Mouse (Mus musculus) layer of hippocampus, adult 11-12 months (tissue): ENCODE measurements at regions not wholly inside any gene's neighbourhood (a gene's known extent, or its start where the extent isn't known, plus 50 kb on each side); places are given as distances from the start of the nearest gene placed in this dataset.
A peak's percentile ranks its signal among the peaks of the same experiment; 100 is the strongest.

Experiments
- DNase-seq: peaks from one replicate; pipeline ENCODE4 v3.0.0; 2022; ENCODE audit warnings: low spot score

DNA sequence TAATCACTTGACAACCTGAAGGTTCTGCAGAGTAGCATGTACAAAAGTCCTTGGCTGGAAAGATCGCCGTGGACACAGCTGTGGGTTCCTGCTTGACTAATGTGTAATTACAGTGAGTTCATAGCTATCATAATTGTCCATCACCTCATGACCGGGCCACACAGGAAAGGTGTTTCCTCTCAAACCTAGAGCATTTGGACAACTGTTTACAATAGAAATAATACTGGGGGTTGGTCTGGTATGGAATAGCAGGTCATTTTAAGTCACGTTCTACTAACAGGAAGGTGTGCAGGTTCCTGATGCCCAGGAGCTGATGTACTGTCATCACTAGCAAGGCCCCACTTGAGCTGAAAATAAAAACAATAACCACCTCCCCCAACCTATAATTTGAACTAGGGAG, 283.1 kb upstream of the Gm26657 start:
- no peak for DNase-seq

- DNase-seq: no peak
Measured at GRCm38 (mm10) chr4:56421575-56421974, 318.3 kb upstream of the Gm26657 start.

DNA sequence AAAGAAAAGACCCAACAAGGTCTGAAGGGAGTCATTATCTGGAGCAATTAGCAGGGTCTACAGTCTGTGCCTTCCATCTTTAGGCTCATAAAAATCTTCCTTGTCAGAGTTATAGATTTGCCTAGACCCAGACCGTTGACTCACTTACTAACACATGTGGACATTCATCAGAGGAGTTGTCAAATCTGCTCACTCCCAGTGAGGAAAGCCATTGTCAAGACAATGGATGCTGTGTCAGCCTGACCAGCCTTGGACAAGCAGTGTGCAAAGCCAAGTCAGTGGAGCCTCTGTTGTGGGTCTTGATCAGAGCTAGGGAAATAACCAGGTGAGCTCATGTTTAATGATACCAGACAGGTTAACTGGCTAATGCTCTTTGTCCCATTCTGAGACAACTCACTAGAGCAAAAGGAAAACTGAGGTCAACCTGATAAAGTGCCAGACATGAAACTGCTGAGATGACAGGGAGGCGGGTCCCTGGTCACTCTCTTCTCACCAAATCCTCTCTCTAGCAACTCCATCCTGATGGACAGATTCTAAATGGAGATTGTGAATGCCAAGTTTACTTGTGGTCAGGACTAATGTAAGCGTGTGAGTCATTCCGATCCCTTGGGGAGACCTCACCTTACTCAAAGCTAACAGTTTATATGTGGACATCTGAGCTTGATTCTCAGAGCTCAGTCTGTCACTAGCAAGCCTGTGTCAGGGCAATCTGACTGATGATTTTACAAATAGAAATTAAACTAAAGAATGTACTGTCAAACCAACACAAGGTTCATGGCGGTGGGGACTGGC, 320.6 kb upstream of the Gm26657 start:
- no peak for DNase-seq

DNA sequence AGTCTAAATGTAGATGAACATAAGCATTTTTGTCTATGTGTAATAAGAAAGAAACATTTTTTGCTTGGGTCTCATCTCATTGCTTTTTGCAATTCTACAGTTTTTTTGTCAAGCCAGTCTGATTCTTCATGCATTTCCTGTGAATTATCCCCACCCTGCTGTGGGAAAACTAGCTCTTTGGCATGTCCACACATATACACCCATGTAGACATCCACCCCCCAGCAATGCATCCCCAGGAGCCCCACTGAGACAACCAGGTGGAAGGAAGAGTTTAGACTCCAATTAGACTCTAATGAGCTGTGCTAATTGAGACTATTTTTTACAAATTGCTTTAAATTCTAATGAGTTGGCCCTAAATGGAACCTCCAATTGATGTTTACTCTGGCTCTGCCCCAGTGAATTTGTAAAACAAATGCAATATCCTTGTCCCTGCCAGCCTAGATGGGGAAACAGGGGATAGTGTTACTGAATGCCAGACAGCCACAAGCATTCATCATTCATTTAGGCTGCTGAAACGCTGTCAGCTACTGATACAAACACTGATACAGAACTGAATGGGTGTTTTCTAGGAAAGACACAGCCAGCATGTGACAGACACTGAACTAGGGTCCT, 328.7 kb upstream of the Gm26657 start:
- DNase-seq: peak; percentile 2

DNA sequence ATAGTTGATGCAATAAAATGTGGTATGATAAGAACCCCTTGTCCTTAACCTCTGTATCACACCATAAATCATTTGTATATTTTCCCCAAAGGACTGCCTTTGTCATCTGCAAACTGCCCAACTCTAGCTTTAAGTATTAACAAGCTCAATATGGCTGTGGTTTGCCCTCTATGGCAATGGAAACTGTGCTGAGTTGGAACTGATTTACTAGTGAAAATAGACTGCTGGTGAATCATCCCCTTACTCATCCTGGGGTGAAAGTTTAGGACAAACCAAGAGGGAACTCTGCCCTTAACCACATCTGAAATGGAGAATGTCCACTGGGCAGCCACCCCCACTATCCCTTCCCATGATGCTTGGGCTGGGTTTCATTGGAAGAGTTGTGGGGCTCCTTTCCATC, 346.1 kb upstream of the Gm26657 start:
- DNase-seq: no peak

DNA sequence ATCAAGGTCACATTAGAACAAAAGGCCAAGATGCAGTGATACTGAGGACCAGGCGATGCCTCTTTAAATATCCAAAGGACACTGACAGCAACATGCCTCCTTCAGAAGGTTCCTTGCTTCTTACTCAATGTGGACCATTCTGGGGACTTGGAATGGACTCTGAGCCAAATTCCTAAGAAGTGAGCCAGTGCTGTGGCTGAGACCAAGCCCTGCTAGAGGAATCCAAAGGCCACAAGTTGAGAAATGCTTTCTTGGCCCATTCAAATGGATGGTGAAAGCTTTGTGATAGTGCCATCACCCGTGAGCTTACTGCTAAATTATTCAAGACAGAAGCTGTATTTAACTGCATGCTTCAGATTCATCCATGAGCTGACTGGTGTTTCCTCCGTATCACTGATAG, 352.8 kb upstream of the Gm26657 start:
- no peak for DNase-seq

GRCm38 (mm10) chr4:56375745-56376144, 364.1 kb upstream of the Gm26657 start:
- peak; percentile 16 for DNase-seq

DNA sequence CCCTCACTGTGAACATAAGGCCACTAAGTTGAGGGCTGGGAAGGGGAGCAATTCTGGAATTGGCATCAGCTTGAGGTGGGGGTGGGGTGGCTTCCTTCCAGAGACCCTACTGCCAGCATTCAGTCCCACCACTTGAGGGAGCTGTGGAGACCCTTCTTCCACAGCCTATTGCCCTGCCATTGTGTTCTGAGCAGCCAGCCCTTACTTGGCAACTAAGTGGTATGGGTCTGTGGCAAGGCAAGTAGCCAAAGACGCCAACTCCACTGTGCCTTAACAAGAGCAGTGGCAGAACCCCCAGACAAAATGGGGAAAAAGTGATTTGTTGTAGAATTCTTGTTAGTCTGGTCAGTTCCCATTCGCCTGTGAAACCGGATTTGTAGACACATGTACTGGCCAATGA, 365.4 kb upstream of the Gm26657 start:
- no peak for DNase-seq

DNA sequence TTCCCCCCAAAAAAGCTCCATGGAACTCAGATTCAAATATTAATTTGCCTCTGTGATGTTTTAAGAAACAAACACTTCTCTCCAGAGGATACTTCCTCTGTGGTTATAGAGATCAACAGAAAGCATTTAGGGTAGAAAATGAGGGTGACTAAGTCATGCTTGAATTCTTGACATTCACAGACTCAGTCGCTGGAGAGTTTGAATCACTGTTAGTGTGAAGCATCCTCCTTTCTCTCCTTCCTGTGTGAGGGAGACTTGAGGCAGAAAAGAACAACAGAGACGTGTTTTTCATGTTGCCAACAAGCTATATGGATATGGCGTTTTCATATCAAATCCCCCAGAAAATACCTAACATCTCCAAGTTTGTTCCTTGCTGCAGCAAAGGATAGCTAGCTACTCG, 366.1 kb upstream of the Gm26657 start:
- no peak for DNase-seq

DNA sequence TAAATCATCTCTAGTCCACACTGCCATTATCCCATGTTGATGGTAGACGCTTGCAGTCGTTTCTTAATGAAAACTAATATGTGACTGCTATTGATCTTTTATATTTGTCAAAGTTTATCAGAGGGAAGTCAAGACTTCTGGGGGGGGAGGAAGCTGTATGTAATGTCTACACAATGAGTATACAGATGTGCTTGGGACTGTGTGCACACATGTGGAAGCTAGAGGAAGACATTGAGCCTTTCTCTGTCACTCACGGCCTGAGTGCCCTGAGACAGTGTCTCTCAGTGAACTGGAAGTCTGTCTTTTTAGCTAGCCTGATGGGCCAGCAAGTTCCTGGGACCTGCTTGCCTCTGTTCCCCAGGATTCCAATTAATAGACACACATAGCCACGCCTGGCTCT, 366.7 kb upstream of the Gm26657 start:
- no peak for DNase-seq

DNA sequence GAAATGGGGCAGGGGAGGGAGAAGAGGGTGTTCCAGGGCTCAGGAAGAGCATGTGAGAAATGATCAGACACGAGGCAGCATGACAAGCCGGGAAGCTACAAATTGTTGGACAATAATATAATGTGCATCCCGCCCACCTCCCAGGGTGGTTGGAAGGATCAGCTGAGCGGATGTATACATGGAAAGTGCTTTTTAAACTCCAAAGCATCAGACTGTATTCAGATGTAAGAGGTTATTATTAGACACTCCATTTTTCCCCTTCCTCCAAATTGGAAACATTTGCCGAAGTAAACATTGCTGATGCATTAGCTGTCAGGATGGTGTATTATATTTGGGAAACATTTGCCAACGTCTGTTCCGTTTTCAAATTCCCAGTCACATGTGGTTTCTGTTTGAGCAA, 367.2 kb upstream of the Gm26657 start:
- DNase-seq: no peak

DNA sequence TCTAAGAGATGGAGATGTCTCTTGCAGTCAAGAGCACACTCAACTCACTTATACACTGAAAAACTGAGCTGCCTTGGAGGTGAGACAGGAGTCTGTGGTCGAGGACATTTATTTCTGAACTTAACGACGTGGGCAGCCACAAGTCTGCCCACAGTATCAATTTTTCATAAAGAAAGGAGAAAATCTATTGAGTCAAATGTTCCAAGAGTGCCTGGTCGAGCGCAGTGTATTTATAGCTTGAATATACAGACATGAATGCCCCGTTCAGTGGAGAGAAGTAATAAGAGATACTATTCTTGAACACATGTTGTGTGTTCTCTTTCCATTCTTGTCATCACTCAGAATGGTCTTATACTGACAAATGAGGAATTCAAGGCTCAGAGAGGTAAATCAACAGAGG, 375.3 kb upstream of the Gm26657 start:
- DNase-seq: no peak

GRCm38 (mm10) chr4:56362121-56362520, 377.7 kb upstream of the Gm26657 start:
- DNase-seq: no peak

- DNase-seq: no peak
Measured at GRCm38 (mm10) chr4:56349216-56349615, 390.7 kb upstream of the Gm26657 start.

GRCm38 (mm10) chr4:56325156-56325555, 414.7 kb upstream of the Gm26657 start:
- DNase-seq: no peak

DNA sequence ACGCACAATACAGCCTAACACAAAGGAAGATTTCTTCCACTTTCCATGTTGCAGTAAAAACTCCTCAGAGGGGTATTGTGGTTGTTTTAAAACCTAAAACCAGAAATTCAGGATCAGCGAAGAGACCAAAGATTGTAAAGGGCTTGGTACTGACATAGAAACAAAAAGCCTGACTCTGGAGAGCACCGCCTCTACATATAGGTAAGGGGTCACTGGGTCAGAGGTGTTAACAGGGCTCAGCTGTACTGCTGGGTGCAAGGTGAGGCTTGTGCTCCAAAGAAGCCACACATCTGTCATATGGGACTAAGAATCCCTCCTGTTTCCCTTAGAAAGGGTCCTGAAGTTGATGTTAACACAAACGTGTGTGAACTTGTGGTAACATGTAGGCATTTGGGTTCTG, 420.7 kb upstream of the Gm26657 start:
- no peak for DNase-seq

GRCm38 (mm10) chr4:56305664-56306330, 434.1 kb upstream of the Gm26657 start:
- no peak for DNase-seq

DNA sequence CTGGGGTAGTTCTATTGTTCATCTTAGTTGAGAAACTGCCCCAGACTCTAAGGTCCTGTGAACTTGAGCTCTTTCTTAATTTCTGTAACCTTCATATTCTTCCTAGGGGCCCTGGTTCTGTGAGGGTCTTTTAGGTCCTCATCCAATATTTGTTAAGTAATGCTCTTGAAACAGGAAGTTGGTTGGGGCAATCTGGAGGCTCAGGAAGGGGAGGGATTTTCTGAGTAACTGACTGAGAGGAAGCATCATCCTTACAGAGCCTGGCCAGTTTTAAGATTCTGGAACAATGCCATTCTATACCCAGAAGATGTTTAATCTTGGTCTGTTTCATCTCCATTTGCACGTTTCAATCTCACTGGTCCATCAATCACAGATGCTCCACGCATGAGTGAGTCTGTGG, 435.6 kb upstream of the Gm26657 start:
- DNase-seq: no peak

DNA sequence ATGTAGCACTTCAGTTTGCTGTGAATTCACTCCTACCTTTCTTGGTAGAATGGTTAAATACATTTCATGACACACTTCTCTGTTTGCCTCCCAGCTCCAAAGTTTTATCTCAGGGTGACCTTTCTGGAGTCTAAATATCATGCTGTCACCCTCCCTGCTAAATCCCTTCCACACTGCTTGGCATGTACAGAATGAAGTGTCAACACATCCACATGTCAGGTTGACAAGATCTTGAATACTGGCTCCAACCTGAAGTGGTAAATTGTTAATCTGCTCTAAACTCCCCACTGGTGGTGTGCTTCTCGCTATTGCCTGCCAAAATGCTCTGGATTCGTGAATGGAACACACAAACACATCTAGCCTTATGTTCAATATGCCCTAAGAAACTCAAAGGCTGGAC, 451.9 kb upstream of the Gm26657 start:
- no peak for DNase-seq

GRCm38 (mm10) chr4:56284490-56284889, 455.4 kb upstream of the Gm26657 start:
- DNase-seq: no peak

DNA sequence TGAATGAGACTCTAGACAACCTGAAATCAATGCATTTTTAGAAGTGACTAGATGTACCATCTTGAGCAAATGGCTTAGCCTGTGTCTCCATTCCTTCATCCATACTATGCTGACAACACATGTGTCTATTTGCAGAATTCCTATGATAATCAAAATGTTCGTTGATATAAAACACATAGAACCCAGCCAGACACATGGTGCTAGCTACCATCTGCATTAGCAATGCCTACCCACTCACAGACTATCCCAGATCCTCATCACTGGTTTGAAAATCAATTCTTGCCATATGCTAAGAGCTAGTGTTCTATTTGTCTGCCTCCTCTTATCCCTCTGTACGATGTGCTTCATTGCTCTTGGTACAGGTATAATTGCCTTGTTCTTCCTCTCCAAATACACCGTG, 464.0 kb upstream of the Gm26657 start:
- DNase-seq: peak; percentile 31

DNA sequence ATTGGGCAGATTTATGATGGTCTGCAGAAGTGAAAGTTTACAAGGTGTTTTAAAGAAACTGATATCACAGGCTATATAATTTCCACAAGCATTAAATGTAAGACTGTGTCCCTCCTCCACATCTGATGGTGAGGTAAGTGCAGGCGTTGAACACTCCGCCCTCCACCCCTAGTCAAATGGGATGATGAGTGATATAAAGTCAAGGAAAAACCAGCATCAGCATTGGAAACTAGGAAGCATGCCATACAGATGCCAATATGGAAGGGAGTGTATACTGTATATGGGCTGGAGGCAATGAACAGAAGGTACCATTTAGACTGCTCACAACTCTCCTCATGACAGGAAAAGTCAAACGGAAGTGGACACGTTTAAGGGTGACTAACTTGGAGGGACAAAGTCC, 468.5 kb upstream of the Gm26657 start:
- no peak for DNase-seq

DNA sequence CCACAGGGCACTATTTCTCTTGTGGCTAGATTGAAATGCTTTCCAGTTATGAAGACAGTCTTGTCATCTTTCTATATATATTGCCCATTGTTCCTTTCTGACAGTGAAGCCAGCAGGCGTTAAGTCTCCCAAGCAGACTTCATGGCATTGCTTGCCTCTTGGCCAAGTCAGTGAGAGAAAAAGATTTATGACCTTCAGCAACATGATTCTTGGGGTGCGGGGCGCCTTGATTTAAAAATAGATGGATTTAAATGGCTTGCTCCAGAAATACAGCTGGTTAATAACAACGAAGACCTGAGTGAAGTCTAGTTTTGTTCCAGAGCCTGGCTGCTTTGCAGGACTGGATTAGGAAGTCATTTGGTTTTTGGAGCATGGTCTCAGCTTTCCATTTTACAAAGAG, 475.2 kb upstream of the Gm26657 start:
- no peak for DNase-seq
